Mouse (Mus musculus) skeletal muscle tissue, adult 2 months (tissue): ENCODE measurements around the gene Vmo1.
A peak's percentile ranks its signal among the peaks of the same experiment; 100 is the strongest.
"Not testable (repeated sequence)": the region's sequence is repeated elsewhere in the genome, so short reads cannot be mapped to it uniquely, and the experiment has no call there.

ENCODE experiments used
- DNase-seq: peaks from one replicate; pipeline ENCODE4 v3.0.0-alpha.2; 2012; ENCODE audit warnings: low read depth, low spot score

Gene Vmo1

DNA sequence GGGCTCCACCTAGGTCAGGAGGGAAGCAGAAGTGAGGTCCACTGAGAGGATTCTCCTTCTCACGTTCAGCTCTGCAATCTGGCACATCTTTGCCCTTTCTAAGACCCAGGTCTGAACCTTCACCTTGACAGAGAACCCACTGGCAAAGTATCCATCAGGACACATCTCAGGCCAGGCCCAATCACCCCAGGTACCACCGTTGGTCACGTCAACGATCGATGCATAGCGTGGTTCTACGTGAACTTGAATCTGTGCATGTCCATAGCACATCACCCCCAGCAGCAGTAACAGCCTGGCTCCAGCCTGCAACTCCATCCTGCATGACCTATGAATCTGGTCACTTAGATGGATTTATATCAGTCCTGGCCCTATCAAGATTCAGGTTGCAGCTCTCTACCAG lies at the start of gene Vmo1:
Vmo1 (minus strand) TSS at position 329 of the 400 bp plus-strand sequence.
- no peak for DNase-seq

DNA sequence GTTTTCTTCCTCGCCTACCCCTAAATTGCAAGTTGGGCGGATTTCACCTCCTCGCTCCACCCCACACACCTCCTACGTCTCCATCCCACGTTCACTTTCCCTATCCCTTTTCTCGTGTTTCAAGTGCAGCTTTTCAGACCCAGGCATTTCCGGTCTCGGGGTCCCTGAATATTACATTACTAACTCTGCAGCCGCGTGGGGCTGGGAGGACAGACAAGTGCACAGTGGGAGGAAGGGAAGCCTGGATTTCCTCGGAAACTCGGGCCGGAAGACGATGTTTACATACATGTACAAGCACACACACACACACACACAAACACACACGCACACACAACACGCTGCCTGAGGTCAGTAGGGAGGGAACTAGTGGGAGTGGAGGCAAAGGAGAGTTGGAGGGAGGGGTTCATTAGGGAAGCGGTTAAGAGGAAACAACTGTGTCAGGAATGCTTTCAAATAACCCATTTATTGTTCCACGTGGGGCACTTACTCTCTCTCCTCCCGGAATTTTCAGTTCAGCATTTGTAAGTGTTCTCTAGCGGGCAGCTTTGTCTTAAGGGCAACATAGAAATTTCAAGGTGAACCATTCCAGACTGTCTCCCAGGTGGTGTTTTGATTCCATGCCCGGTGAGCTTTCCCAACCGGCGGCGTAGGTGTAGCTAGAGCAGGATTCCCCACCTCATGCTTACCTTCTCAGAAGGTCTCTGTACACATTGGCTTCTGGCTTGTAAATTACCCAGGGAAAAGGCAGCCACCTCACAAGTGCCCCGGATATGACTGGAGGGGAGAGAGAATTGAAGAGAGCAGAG lies 49.3 kb upstream of the Vmo1 start:
- DNase-seq, result no peak

DNA sequence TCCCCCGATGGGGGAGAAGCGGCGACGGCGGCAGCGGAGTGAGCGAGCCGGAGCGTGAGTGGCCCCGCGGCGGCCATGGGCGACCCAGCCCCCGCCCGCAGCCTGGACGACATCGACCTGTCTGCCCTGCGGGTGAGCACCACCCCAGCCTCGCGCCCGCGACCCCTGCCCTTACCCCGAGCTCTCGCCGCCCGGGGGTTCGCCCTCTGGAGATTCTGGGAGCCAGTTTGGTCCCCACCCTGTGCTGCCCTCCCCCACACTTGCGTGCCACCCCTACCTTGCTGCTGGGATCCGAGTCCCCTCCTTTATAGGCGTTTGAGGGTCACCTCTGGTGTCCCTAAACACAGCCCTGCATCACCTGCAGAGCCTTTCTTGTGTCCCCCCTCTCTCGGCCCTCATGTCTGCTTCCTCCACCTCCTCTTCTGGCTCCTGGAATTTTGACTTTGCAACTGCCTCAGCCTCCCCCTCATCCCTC lies 48.6 kb upstream of the Vmo1 start:
- no peak for DNase-seq

DNA sequence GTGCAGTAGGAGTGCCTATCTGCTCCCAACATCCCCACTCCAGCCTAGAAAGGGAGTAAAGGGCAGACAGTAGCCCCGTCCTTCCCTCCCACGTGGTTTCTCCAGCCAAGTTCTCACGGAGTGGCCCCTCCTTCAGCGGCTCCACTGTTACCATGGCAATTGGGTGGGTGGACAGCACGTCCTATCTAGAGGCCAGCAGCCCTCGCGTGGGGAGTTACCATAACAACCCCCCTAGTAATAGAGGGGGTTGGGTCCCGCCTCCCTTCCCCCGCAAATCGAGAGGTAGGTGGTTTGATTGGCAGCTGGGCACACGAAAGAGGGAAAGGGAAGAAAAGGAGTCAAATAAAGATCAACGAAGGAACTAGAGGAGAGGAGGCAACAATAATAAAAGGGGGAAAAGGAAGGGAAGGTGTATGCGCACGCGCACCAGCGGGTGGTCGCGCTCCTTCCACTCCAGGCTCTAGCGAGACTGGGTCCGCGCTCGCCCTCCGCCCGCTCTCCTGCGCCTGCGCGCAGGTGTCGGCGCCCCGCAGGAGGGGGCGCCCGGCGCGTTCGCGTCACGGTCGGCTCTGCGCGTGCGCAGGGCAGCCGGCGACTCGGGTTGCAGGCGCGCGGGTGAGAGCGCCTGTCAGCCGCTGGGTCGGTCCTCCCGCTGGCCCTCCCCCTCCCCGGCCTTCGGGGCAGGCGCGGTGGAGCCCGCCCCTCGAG lies 48.0 kb upstream of the Vmo1 start, which contains the start of gene Mink1:
Mink1 (plus strand) TSS at position 595 of the 708 bp plus-strand sequence.
- peak; percentile 91 for DNase-seq

DNA sequence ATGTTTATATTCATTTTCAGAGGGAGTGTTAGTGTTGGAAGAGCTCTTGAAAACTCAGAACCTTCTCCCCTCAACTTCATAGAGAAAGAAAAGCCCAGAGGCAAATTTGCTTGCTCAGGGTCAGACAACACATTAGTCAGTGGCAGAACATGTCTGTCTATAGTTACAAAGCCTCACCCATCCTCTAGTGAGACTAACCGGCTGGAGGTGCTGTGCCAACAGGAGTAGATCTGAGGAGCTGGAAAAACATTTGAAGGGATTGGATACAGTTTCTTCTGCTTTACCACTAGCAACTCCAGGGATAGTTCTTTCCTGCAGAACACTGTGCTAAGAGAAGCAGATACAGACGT lies 47.5 kb upstream of the Vmo1 start:
- no peak for DNase-seq

DNA sequence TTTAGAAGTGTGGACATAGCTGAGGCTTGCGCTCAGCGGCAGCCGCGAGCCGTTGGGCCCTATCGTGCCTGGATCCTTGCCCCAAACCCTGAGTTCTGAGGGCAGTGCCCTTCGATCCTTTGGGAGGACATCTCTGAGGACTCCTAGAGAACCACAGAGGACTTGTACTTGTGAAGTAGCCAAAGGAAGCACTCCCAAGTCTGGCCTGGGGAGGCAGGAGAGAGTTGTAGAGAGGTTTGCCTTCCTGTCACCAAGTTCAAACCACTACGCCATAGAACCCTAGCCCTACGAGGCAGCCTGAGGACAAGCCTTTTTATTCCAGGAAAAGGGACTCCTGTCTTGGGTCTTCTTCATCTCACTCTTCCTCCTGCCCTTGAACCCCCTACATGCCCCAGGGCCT lies 43.1 kb upstream of the Vmo1 start:
- DNase-seq, result no peak

DNA sequence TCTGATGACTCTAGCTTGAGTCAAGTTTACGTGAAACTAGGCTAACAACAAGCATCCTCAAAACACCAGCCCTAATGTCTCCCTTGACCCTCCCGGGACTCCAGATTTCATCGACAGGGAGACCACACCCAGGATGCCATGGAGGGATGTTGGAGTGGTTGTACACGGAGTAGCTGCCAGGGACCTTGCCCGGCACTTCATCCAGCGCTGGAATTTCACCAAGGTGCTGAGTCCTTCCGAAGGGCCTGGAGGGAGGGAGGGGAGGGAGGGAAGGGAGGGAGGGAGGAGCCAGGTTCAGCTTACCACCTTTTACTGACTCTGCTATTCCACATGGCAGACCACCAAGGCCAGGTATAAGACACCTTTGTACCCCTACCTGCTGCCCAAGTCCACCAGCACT lies 39.5 kb upstream of the Vmo1 start:
- no peak for DNase-seq

DNA sequence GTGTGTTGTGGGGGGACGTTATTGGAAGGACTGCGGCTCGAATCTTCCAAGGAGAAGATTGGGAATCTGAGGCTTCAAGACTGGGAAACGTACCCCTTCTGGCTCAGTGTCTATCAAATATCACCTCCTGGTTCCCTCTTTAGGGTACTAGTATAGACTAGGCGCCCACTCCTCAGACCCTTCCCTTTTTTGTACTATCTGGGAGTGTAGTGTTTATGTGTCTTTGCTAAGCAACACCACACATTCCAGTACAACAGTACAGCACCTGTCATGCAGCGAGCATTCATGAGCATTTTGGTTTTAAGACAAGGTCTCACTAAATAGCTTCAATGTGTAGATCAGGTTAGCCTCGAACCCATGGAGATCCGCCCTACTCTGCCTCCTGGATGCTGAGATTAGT lies 37.1 kb upstream of the Vmo1 start:
- no peak for DNase-seq

DNA sequence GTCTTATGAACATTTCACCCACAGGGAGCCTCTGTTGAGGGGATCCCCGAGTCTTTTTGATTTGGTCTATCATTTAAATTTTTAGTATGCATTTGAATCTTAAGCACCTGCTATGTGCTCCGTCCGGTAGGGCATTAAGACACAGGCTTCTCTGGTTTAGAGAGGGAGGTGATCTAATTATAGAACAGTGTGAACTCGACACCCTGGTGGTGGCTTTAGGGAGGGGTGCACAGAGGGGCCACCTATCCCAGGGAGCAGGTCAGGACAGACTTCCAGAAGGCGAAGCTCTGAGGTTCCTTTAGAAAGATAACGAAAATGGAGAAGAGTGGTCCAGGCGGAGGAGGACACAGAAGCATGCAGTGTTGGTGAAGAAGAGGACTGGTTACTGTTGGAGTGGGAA lies 30.1 kb upstream of the Vmo1 start:
- peak; percentile 55 for DNase-seq

DNA sequence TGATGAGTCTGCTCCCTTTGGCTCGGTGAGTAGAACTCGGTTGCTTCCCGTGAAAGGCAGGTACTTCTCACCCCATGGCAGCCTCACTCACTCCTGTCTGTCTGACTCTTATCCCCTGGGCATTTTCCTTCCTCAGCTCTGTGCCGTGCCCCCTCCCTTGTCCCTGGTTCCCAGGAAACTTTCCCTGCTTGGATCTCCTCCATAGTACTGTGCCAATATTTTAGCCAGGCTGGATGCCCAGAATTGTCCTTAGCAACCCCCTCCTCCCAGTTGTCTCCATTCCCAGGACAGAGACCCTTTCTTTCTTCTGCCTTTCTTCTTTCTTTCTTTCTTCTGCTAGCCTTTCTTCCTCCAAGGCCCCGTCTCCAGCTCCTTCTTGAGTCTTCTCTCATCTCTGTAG lies 27.0 kb upstream of the Vmo1 start:
- DNase-seq, result no peak

DNA sequence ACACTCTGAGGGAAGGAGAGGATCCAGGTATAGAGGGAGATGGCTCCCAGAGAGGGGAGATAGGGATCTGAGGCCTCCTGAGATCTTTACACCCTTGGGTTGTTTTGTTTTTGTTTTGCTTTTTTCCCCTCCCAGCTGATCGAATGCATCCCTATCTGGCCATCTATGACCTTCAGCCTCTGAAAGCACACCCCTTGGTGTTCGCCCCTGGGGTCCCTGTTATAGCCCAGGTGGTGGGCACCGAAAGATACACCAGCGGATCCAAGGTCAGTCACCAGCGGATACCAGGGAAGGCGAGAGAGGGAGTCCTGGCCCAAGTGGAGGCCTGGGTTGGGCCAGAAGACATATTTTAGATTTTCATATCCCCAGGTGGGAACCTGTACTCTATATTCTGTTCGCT lies 26.5 kb upstream of the Vmo1 start:
- DNase-seq, result no peak

DNA sequence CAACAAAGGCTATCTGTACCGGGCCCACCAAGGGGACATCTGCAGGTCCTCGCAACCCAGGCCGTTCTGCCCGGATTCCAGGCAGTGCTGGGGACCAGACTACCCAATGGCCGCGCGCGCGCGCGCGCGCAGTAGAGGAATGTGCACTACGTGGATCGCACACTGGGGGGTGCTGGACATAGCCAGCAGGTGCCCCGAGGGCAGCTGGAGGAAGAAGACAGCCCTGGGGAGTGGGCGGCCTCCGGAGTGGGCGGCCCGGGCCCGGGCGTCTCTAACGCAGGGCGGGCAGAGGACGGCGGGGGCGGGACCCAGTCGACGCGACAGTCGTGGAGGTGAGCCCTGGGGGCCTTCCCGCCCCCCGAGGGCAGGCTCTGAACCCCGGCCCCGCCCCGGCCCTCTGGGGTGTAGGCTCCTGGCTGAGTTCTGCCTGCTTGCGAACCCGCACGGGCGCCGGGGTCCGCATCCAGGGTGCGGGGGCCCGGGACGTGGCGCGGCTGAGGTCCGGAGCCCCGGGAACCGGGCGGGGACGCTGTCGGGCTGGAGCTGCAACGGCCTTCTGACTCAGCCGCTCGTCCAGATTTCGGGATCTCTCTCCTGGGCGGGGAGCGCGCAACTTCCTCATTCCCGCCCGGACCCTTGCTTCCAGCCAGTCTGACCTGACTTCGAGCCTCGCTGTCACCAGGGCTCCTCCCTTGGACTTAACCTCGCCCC lies 25.6 kb upstream of the Vmo1 start, which contains the start of gene Pld2:
Pld2 (plus strand) TSS at position 188 of the 711 bp plus-strand sequence.
- DNase-seq, result peak; percentile 83

DNA sequence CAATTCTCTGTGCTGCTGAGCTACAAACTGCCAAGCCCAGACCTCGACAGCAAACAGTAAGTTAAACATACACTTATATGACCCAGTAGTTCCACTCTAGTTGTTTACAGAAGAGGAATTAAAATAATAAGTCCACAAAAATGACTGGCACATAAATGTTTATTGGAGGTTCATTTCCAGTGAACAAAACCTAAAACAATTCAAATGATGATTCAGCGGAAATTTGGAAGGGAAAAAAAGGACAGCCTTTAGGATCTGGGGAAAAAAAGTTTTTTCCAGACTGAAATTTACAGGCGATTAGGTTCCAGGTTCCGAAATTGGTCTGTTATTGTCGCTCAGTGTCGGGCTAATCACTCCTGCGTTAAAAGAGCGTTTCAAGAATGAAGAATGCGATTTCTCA lies 25.0 kb upstream of the Vmo1 start:
- no peak for DNase-seq

DNA sequence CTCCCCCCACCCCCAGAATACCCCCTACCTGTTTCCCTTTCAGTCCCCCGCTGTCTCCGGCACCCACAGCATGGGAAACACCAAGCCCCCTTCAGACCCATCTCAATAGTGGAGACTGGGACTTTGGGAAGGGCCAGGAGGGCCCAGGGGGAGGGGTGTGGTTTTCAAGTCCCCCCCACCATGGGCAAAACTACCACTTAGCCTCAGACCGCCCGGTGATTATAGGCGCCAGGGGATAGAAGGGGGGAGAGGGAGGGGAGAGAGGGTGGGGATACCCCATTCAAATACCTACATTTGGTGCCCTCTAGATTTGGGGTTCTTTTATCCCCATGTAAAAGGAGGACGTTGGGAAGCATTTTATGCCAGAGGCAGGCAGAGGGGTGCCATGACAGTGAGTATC lies 18.4 kb upstream of the Vmo1 start, which contains the start of gene Gm40193:
Gm40193 (minus strand) TSS at position 101 of the 400 bp plus-strand sequence.
- no peak for DNase-seq

DNA sequence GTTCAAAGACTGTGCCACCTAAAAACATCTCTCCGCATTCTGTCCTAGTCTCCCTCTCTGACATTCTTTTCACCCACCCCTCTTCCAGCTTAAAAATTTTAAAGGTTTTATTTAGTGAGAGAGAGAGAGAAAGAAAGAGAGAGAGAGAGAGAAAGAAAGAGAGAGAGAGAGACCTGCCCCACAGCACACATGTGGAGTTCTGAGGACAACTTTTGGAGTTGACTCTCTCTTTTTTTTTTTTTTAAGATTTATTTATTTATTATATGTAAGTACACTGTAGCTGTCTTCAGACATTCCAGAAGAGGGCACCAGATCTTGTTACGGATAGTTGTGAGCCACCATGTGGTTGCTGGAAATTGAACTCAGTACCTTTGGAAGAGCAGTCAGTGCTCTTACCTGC lies 16.6 kb upstream of the Vmo1 start:
- not testable (repeated sequence) for DNase-seq

DNA sequence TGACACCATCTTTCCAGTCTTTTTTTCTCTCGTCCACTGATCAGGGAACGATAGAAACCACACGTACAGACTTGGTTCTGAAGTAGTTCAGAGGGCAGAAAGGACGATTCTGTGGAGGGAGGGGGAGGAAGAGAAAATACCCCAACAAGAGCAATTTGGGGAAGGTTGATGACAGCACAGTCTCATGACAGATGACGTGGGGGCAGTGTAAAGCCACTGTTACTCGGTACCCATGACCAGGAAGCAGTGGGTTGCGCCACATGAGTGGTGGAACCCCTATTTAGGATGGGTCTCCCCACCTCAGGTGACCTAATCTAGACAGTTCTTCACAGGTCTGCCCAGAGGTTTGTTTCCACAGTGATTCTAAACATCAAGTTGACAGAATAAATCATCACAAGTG lies 14.2 kb upstream of the Vmo1 start:
- no peak for DNase-seq

DNA sequence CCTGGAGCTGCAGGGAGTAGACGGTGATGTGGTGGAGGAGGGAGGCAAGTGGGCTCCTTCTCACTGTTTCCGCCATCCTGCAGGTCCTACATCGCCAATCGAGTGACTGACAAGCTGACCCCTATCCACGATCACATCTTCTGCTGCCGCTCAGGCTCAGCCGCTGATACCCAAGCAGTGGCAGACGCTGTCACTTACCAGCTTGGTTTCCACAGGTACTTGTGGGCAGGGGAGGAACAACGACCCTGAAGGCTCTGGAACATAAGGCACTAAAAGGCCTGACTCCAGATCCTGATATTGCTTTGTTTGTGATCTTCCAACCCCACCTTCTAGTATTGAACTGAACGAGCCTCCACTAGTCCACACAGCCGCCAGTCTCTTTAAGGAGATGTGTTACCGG lies 11.8 kb upstream of the Vmo1 start:
- DNase-seq, result no peak

DNA sequence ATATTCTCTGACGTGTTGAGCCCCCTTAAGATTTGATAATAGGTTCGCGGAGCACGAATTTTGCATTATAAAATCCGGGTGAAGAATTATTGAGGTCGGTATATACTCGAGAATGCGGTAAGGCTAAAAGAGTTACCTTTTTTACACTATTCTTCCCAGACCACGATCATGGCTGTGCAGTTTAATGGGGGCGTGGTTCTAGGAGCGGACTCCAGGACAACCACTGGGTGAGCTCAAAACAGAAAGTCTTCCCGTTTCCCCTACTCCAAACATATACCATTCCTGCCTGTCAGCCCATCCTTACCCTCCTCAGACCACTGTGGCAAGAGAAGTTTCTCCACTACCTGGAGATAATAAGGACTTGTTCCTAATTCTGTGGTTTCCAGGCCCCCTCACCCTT lies 11.3 kb upstream of the Vmo1 start:
- DNase-seq, result no peak

DNA sequence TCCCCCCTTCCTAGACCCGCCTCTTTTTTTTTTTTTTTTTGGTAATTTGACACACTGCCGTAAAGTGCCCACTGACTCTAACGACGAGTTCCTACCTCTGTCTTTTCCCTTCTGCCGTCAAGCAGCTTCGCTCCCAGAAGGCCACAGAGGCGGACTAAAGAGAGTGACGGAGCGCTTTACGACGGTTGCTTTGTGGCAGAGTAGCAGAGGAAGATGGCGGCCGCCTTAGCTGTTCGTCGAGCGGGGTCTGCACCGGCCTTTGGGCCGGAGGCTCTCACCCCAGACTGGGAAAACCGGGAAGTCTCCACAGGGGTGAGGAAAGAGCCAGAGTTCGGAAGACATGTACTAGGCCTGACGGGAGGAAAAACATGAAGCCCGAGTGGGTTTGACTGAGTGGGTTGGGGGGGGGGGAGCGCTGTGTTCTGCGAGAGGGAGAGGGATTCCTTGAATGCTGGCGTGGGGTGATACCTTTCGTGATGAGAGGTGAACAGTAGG lies 10.8 kb upstream of the Vmo1 start, which contains the start of gene Psmb6:
Psmb6 (plus strand) TSS at position 184 of the 495 bp plus-strand sequence.
- DNase-seq, result peak; percentile 97

DNA sequence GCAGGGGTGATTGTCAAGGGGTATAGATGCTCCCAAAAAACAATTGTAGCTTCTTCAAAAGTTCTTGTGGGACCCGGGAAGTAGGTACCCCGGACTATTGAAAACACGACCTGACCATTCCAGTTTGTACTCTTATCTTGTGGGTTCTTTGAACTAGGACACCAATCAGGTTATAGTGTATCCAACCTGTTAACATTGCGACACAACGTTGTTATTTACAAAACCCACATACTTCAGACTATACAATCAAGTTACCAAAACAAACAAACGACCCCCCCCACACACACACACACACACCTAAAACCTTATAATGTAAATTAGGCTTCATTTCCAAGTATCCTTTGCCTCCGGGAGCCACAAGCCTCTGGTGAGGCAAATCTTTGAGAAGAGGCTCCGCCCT lies 10.4 kb upstream of the Vmo1 start:
- DNase-seq, result no peak

DNA sequence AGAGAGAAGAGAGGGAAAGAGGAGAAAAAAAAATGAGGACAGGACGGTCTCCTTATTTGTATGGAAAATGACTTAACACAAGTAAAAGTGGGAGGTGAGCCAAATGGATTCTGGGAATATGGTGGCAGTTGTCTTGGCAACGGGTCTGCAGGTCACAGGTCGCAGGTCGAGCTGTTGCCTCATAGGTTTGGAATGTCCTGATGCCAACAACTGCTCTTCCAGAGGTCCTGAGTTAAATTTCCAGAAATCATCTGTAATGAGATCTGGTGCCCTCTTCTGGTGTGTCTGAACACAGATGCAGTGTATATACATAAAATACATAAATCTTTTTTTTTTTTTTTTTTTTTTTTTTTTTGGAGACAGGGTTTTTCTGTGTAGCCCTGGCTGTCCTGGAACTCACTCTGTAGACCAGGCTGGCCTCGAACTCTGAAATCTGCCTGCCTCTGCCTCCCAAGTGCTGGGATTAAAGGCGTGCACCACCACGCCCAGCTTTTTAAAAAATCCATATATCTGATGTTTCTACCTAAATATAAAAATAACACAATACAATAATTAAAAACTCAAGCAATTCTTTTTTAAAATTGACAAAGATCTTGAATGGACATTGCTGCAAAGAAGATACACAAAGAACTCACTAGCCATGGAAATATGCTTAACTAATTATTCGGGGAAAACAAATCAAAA lies 9.0 kb upstream of the Vmo1 start:
- not testable (repeated sequence) for DNase-seq
